Mouse (Mus musculus) limb, embryonic 11.5 days (tissue): ENCODE results near the gene Tomm5. TPM values are rescaled to one million over a fixed set of nuclear protein-coding genes. Genes with fewer than 3 reads are reported as not detected.
A peak's percentile ranks its signal among the peaks of the same experiment; 100 is the strongest.

Experiments
- ATAC-seq: fragments of 200-750 bp; cut with Nextera tagmentation; 2 replicates; pipeline ENCODE4 v1.8.0; 2017; ENCODE audit warnings: low read depth; ENCODE audit not compliant: insufficient number of reproducible peaks, low FRiP score, low TSS enrichment
- DNase-seq: peaks from one replicate; pipeline ENCODE4 v3.0.0-alpha.2; 2015; ENCODE audit warnings: low spot score
- H3K27ac ChIP-seq: fragments of 300-500 bp; sonication (generic); replicated peaks from 2 replicates; pipeline ENCODE4 v1.5.1; 2014; ENCODE audit warnings: low read depth, mild to moderate bottlenecking, low read length
- H3K27me3 ChIP-seq: fragments of 300-500 bp; sonication (generic); 2 replicates; pipeline ENCODE4 v1.6.1; 2014; ENCODE audit warnings: mild to moderate bottlenecking, low read length, mixed read lengths; ENCODE audit not compliant: control insufficient read depth, insufficient read depth
- H3K36me3 ChIP-seq: fragments of 300-500 bp; sonication (generic); 2 replicates; pipeline ENCODE4 v1.6.1; 2014; ENCODE audit warnings: mild to moderate bottlenecking, low read length, moderate library complexity, mixed read lengths; ENCODE audit not compliant: control insufficient read depth, insufficient read depth
- H3K4me1 ChIP-seq: fragments of 300-500 bp; sonication (generic); 2 replicates; pipeline ENCODE4 v1.6.1; 2014; ENCODE audit warnings: low read length, mixed read lengths; ENCODE audit not compliant: control insufficient read depth, insufficient read depth
- H3K4me2 ChIP-seq: fragments of 300-500 bp; sonication (generic); 2 replicates; pipeline ENCODE4 v1.6.1; 2014; ENCODE audit warnings: low read depth, mild to moderate bottlenecking, moderate library complexity; ENCODE audit not compliant: severe bottlenecking
- H3K4me3 ChIP-seq: fragments of 300-500 bp; sonication (generic); 2 replicates; pipeline ENCODE4 v1.5.1; 2014; ENCODE audit warnings: low read depth, low read length
- H3K9ac ChIP-seq: fragments of 300-500 bp; sonication (generic); 2 replicates; pipeline ENCODE4 v1.6.1; 2014; ENCODE audit warnings: mild to moderate bottlenecking, low read length
- H3K9me3 ChIP-seq: fragments of 300-500 bp; sonication (generic); 2 replicates; pipeline ENCODE4 v1.6.1; 2016; ENCODE audit warnings: low read length; ENCODE audit not compliant: control insufficient read depth
- WGBS: fragments of 180-500 bp; shearing (Covaris S2); extraction: QIAGEN DNeasy Blood & Tissue Kit; methylation state at CpG from one replicate; pipeline ENCODE4 v1.1.7; 2014; 5-methylcytosine and 5-hydroxymethylcytosine counted together
- polyA plus RNA-seq: library from polyadenylated mRNA; unstranded; fragments of >200 nt; fragmentation: Nextera tagmentation; extraction: Ambion mirVana; gene quantifications from 2 replicates; pipeline ENCODE4 v1.2.1, GENCODE M21; 2014

Gene Tomm5
- 198 and 204 TPM in 2 replicates for polyA plus RNA-seq

DNA sequence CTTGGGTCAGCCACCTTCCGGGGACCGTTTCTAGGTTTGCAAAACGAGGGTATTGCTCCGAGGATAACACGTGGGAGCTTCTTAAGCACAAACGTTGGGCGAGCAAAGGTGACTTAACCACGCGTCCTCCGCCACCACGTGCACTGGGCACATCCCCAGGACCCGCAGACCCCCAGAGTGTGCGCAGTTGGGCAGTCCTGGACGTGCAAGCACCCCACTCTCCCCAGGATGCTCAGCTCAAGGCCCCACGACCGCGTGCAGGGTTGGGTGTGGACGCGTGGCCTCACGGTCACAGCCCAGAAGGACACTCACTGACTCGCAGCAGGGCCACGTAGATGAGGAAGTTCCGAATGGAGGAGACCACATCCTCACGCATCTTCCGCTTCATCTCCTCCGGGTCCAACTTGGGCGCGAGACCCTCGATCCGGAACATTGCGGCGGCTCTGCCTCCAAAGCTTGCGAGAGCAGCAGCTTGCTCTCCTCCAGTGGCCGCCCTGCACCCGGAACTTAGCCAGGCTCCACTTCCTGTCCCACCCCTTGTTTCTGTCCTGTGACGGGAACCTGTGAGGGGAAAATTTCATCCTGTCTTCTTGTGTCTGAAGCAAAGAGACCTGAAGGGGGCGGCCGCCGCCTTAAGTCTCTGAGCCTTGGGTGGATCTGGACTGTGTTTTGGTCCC lies at the start of gene Tomm5:
Gene Tomm5 (minus strand): TSS at position 514 of the 677 bp plus-strand sequence.
- Histone ChIP-seq H3K4me3 (peak within 1 kb of the TSS; percentile 96), H3K9me3 (no peaks in the 10 kb centered on the region), H3K36me3 (peaks cover 10% of the 10 kb centered on the region; the same call in 1 of the 2 replicates), H3K9ac (peak within 1 kb of the TSS; percentile 83), H3K4me2 (peak within 1 kb of the TSS; percentile 72), H3K27me3 (no peaks in the 10 kb centered on the region), H3K27ac (peak within 1 kb of the TSS; percentile 4; the same call in 1 of the 2 replicates), H3K4me1 (peaks cover 4% of the 10 kb centered on the region)
- peak; percentile 89 for DNase-seq
- ATAC-seq, result peak; percentile 87
- WGBS, result under 1% methylated on average over 39 of the region's 39 CpGs

DNA sequence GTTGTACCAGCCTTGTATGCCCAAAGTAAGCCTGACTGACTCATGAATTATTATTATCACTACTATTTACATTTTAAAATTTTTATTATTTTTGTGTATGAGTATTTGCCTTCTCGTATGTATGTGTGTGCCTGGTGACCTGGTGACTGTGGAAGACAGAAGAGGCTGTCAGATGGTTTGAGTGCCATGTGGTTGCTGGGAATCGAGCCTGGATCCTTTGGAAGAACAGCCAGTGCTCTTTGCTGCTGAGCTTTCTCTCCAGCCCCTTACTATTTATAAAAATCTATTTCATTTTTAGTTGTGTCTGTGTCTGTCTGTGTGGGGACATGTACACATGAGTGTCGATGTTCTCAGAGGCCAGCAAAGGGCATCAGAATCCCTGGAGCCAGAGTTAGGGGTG lies 48.5 kb upstream of the Tomm5 start:
- Histone ChIP-seq H3K4me2 (no peak overlapping the region), H3K27ac (no peak overlapping the region), H3K4me3 (no peak overlapping the region), H3K27me3 (no peaks in the 10 kb centered on the region), H3K9ac (no peak overlapping the region), H3K9me3 (no peaks in the 10 kb centered on the region), H3K36me3 (no peaks in the 10 kb centered on the region), H3K4me1 (no peaks in the 10 kb centered on the region)
- DNase-seq (no peak), ATAC-seq (no peak)
- 86% methylated on average over 3 of the region's 3 CpGs for WGBS

DNA sequence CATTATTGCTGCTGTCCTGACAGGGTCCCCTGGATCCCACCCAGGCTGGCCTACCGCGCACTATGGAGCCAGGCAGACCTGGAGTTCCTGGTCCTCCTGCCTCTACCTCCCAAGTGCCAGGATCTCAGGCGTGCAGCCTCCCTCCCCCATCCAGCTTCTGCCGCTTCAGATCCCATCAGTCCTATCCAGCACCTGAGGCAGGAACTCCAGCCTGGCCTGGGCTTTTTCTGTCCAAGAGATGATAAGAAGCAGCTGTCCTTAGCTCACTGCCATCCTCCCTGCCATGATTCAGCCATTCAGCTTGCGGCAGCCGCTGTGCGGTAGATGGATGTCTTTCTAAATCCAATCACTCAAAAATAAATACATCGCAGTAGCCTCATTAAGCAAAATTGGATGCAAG lies 35.1 kb upstream of the Tomm5 start:
- 78% methylated on average over 8 of the region's 8 CpGs for WGBS
- no peak for ATAC-seq
- Histone ChIP-seq H3K4me3 (no peak overlapping the region), H3K36me3 (no peaks in the 10 kb centered on the region), H3K27ac (no peak overlapping the region), H3K9ac (no peak overlapping the region), H3K4me2 (no peak overlapping the region), H3K9me3 (no peaks in the 10 kb centered on the region), H3K27me3 (no peaks in the 10 kb centered on the region), H3K4me1 (no peaks in the 10 kb centered on the region)
- no peak for DNase-seq

DNA sequence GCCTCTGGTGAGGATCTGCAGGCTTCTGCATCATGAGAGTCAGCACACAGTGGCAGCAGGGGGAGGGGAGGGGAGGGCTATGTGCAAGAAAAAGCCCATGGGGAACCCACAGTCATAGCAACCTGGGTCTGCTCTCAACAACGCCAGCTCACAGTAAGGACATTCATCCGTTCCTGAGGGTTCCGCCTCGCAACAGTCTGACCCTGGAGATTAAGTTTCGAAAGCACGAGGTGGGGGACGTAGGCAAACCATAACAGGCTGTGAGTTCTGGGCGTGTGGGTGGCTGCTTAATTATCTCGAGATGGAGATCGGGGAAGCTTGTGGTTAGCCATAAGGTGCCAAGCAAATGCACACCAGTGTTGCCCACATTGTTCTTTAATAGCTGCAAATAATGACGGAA lies 34.5 kb upstream of the Tomm5 start:
- no peak for DNase-seq

DNA sequence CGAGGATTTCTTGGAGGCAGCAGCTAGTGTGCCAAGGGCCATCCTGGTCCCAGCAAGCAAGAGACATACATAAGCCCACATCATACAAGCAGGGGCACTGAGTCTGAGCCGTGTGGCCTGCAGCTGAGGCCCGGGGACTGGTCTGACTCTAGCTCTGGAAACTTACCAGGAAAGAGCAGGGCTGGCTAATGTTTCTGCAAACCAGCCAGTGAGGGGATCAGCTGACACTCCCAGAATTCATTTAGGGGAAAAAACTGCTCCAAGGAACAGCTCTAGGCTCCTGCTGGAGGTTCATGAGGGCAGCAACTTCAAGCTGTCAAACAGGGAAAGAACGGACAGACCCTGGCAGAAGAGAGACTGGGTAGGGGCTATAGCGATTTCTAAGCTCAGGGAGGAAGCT lies 33.9 kb upstream of the Tomm5 start:
- Histone ChIP-seq H3K27ac (no peak overlapping the region), H3K4me1 (no peaks in the 10 kb centered on the region), H3K9ac (no peak overlapping the region), H3K36me3 (no peaks in the 10 kb centered on the region), H3K4me3 (no peak overlapping the region), H3K9me3 (no peaks in the 10 kb centered on the region), H3K27me3 (no peaks in the 10 kb centered on the region), H3K4me2 (no peak overlapping the region)
- WGBS, result 78% methylated on average over 5 of the region's 5 CpGs
- DNase-seq (no peak), ATAC-seq (no peak)

More for the DNA sequence above, 34.5 kb upstream of the Tomm5 start:
- Histone ChIP-seq H3K36me3 (no peaks in the 10 kb centered on the region), H3K9ac (no peak overlapping the region), H3K27me3 (no peaks in the 10 kb centered on the region), H3K9me3 (no peaks in the 10 kb centered on the region), H3K4me1 (no peaks in the 10 kb centered on the region), H3K4me3 (no peak overlapping the region), H3K4me2 (no peak overlapping the region), H3K27ac (no peak overlapping the region)
- no peak for ATAC-seq
- 53% methylated on average over 11 of the region's 11 CpGs for whole genome bisulfite sequencing

DNA sequence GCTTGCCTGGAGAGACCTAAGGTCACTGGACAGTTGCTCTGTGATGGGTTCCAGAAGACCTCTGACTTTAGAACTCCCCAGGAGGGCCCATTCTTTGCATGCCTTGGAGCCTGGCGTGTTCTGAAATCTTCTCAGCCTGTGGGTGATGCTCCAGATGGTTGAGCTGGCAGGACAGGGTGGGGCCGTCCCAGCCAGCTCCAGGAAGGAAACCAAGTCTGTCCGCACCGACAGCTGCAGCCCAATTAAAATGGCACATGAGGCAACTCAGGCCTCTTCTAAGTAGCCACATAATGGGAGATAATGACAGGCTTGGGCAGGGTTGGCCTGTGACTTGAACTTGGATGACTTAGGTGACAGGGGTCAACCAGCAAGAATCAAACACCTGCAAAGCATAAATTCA lies 29.7 kb upstream of the Tomm5 start:
- H3K36me3 ChIP-seq, result no peaks in the 10 kb centered on the region
- 24% methylated on average over 4 of the region's 4 CpGs for WGBS
- H3K27me3 ChIP-seq, result no peaks in the 10 kb centered on the region
- H3K4me3 ChIP-seq, result no peak overlapping the region
- H3K9ac ChIP-seq, result no peak overlapping the region
- H3K9me3 ChIP-seq, result no peaks in the 10 kb centered on the region
- DNase-seq, result no peak
- no peak for ATAC-seq
- no peaks in the 10 kb centered on the region for H3K4me1 ChIP-seq
- H3K27ac ChIP-seq, result no peak overlapping the region
- no peak overlapping the region for H3K4me2 ChIP-seq

DNA sequence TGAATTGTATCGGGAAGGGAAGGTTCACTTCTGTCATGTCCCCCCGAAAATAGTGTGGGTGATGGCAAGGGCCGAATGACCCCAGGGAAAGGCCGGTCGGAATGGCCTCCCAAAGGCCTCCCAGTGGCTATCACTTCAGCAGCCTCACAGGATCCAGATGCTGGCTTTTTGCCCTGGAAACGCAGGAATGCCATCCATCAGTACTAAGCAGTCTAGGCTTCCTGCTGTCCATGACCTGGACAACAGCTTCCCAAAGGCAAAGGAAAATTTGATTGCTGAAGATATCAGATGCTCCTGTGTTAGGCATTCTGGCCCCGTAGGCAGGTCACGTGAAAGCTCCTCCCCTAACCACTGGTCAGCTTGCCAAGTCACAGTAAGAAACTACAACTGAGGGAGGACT lies 26.6 kb upstream of the Tomm5 start:
- no peaks in the 10 kb centered on the region for H3K27me3 ChIP-seq
- 80% methylated on average over 8 of the region's 8 CpGs for WGBS
- no peak overlapping the region for H3K9ac ChIP-seq
- no peaks in the 10 kb centered on the region for H3K36me3 ChIP-seq
- no peaks in the 10 kb centered on the region for H3K4me1 ChIP-seq
- ATAC-seq (no peak), DNase-seq (no peak)
- no peaks in the 10 kb centered on the region for H3K9me3 ChIP-seq
- no peak overlapping the region for H3K27ac ChIP-seq
- H3K4me3 ChIP-seq, result no peak overlapping the region
- no peak overlapping the region for H3K4me2 ChIP-seq

DNA sequence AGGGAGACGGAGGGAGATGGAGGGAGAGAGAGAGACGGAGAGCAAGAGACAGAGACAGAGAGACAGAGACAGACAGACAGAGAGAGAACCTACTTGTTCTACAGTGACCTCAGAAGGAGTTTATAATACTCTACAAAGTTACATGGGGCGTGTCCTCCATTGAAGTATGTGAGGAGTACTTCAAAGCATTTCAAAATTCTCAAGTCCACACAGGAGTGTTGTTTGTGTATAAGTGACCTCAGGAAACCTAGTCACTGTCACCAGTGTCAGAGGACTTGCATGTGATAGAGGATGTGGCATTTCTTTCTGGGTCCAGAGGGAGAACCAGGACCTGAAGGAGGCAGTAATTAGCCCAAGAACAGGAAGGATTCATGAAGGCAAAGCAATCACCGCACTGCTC lies 23.1 kb upstream of the Tomm5 start:
- DNase-seq (no peak), ATAC-seq (no peak)
- H3K4me2 ChIP-seq, result no peak overlapping the region
- 74% methylated on average over 4 of the region's 4 CpGs for WGBS
- no peaks in the 10 kb centered on the region for H3K27me3 ChIP-seq
- H3K9ac ChIP-seq, result no peak overlapping the region
- H3K4me1 ChIP-seq, result no peaks in the 10 kb centered on the region
- H3K9me3 ChIP-seq, result no peaks in the 10 kb centered on the region
- no peak overlapping the region for H3K4me3 ChIP-seq
- H3K27ac ChIP-seq, result no peak overlapping the region
- H3K36me3 ChIP-seq, result no peaks in the 10 kb centered on the region

DNA sequence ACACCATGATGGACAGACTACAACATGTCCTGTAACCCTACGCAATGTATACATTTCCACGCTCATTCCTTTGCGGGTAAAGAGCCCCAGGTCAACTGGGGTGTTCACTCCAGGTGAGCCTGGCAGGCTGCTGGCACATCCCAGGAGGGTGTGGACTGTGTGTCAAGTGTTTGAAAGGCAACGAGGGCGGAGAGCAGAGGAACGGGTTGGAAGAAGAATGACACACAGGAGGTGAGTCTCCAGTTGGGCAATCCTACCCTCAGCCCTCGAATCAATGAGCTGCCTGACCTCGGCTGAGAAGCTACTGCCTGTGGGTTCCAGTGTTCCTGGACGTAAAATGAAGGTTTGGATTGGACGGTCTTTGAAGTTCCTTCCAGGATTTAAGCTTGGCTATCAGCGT lies 13.4 kb upstream of the Tomm5 start:
- H3K4me3 ChIP-seq, result no peak overlapping the region
- 87% methylated on average over 11 of the region's 11 CpGs for WGBS
- no peaks in the 10 kb centered on the region for H3K27me3 ChIP-seq
- no peak overlapping the region for H3K4me2 ChIP-seq
- DNase-seq (no peak), ATAC-seq (no peak)
- H3K9me3 ChIP-seq, result no peaks in the 10 kb centered on the region
- H3K4me1 ChIP-seq, result no peaks in the 10 kb centered on the region
- no peak overlapping the region for H3K27ac ChIP-seq
- H3K9ac ChIP-seq, result no peak overlapping the region
- H3K36me3 ChIP-seq, result no peaks in the 10 kb centered on the region
